Mouse (Mus musculus) MEL (cell line): Measurements from ENCODE around the gene Gm3336. TPM values are rescaled to one million over a fixed set of nuclear protein-coding genes. Genes with fewer than 3 reads are reported as not detected.

Experiments
- DNase-seq: peaks from one replicate; pipeline ENCODE4 v3.0.0; 2011; ENCODE audit warnings: low read depth, low spot score
- H3K27ac ChIP-seq: 2 replicates; pipeline ENCODE4 v1.5.1; 2012; ENCODE audit warnings: low read depth, mild to moderate bottlenecking, control low read depth, low read length, moderate library complexity; ENCODE audit not compliant: control insufficient read depth
- H3K27me3 ChIP-seq, 2 experiments: fragments of 150-350 bp in 1 of 2; sonication (generic) in 1 of 2; 2 replicates each; pipeline ENCODE4 v1.6.1; 2012; ENCODE audit warnings: low read length in 2 of 2, mild to moderate bottlenecking in 2 of 2, improper control_type of control experiment in 1 of 2, moderate library complexity in 1 of 2; ENCODE audit not compliant: insufficient read depth in 2 of 2, control insufficient read depth in 1 of 2
- H3K36me3 ChIP-seq, 2 experiments: 2 replicates each; pipeline ENCODE4 v1.6.1; 2012 to 2014; ENCODE audit warnings: low read length in 2 of 2, improper control_type of control experiment in 1 of 2, inconsistent platforms in 1 of 2, mild to moderate bottlenecking in 1 of 2; ENCODE audit not compliant: insufficient read depth in 2 of 2, control insufficient read depth in 1 of 2
- H3K4me1 ChIP-seq, 2 experiments: fragments of 150-350 bp in 1 of 2; sonication (generic) in 1 of 2; 2 replicates each; pipeline ENCODE4 v1.6.1; 2012; ENCODE audit warnings: low read length in 2 of 2, improper control_type of control experiment in 1 of 2, mild to moderate bottlenecking in 1 of 2; ENCODE audit not compliant: insufficient read depth in 2 of 2, control insufficient read depth in 1 of 2
- H3K4me3 ChIP-seq, 2 experiments: fragments of 150-350 bp in 1 of 2; sonication (generic) in 1 of 2; 2 replicates each; pipeline ENCODE4 v1.5.1; 2012; ENCODE audit warnings: low read depth in 2 of 2, low read length in 2 of 2, mild to moderate bottlenecking in 2 of 2, moderate library complexity in 2 of 2, control low read depth in 1 of 2, improper control_type of control experiment in 1 of 2; ENCODE audit not compliant: control insufficient read depth in 1 of 2, insufficient read depth in 1 of 2
- H3K79me2 ChIP-seq: 2 replicates; pipeline ENCODE4 v1.6.1; 2012; ENCODE audit warnings: mild to moderate bottlenecking, low read length, moderate library complexity; ENCODE audit not compliant: control insufficient read depth, poor library complexity, insufficient read depth
- H3K9ac ChIP-seq: 2 replicates; pipeline ENCODE4 v1.6.1; 2012; ENCODE audit warnings: low read depth, mild to moderate bottlenecking, control low read depth, low read length, moderate library complexity; ENCODE audit not compliant: control insufficient read depth, poor library complexity, severe bottlenecking
- H3K9me3 ChIP-seq: fragments of 150-350 bp; sonication (generic); replicated peaks from 2 replicates; pipeline ENCODE4 v1.6.1; 2012; ENCODE audit warnings: mild to moderate bottlenecking, low read length, improper control_type of control experiment, moderate library complexity; ENCODE audit not compliant: insufficient read depth
- CTCF ChIP-seq, 3 experiments: IDR thresholded peaks in 2 of 3; conservative IDR thresholded peaks in 1 of 3; 2 replicates each; pipeline ENCODE4 v1.5.1; 2011 to 2012; ENCODE audit warnings: low read length in 3 of 3, low read depth in 2 of 3, mild to moderate bottlenecking in 2 of 3, improper control_type of control experiment in 1 of 3, inconsistent platforms in 1 of 3, mixed read lengths in 1 of 3, moderate library complexity in 1 of 3; ENCODE audit not compliant: control insufficient read depth in 1 of 3, insufficient read depth in 1 of 3, poor library complexity in 1 of 3, severe bottlenecking in 1 of 3
- E2F4 ChIP-seq: IDR thresholded peaks from 2 replicates; pipeline ENCODE4 v1.6.1; 2011; ENCODE audit warnings: low read depth, low read length, improper control_type of control experiment, borderline replicate concordance
- ELF1 ChIP-seq: IDR thresholded peaks from 2 replicates; pipeline ENCODE4 v1.6.1; 2014; ENCODE audit warnings: low read depth, mild to moderate bottlenecking, inconsistent platforms, low read length, improper control_type of control experiment, moderate library complexity
- ETS1 ChIP-seq: IDR thresholded peaks from 2 replicates; pipeline ENCODE4 v1.6.1; 2012; ENCODE audit warnings: low read depth, mild to moderate bottlenecking, inconsistent platforms, low read length, improper control_type of control experiment, moderate library complexity
- HCFC1 ChIP-seq: IDR thresholded peaks from 2 replicates; pipeline ENCODE4 v1.6.1; 2012; ENCODE audit warnings: low read depth, mild to moderate bottlenecking, inconsistent platforms, low read length, improper control_type of control experiment, moderate library complexity
- KAT2A ChIP-seq: conservative IDR thresholded peaks from 2 replicates; pipeline ENCODE4 v1.6.1; 2012; ENCODE audit warnings: low read depth, low read length, improper control_type of control experiment, inconsistent platforms
- MAFK ChIP-seq: IDR thresholded peaks from 2 replicates; pipeline ENCODE4 v1.6.1; 2011; ENCODE audit warnings: low read depth, mild to moderate bottlenecking, low read length, improper control_type of control experiment, borderline replicate concordance
- MAX ChIP-seq: IDR thresholded peaks from 2 replicates; pipeline ENCODE4 v1.6.1; 2011; ENCODE audit warnings: low read length, improper control_type of control experiment
- MXI1 ChIP-seq: IDR thresholded peaks from 2 replicates; pipeline ENCODE4 v1.6.1; 2011; ENCODE audit warnings: mild to moderate bottlenecking, low read depth, low read length, improper control_type of control experiment
- MYC ChIP-seq: IDR thresholded peaks from 2 replicates; pipeline ENCODE4 v1.6.1; 2011; ENCODE audit warnings: low read depth, mild to moderate bottlenecking, low read length, improper control_type of control experiment, moderate library complexity
- NRF1 ChIP-seq: IDR thresholded peaks from 2 replicates; pipeline ENCODE4 v1.6.1; 2014; ENCODE audit warnings: low read depth, mild to moderate bottlenecking, inconsistent platforms, low read length, improper control_type of control experiment, moderate library complexity; ENCODE audit not compliant: poor library complexity, insufficient read depth, severe bottlenecking
- POLR2A ChIP-seq, 2 experiments: IDR thresholded peaks; 2 replicates each; pipeline ENCODE4 v1.6.1; 2011 to 2012; ENCODE audit warnings: low read length in 2 of 2, mild to moderate bottlenecking in 2 of 2, control low read depth in 1 of 2, improper control_type of control experiment in 1 of 2, low read depth in 1 of 2, moderate library complexity in 1 of 2; ENCODE audit not compliant: control insufficient read depth in 1 of 2, insufficient read depth in 1 of 2, poor library complexity in 1 of 2
- RAD21 ChIP-seq: IDR thresholded peaks from 2 replicates; pipeline ENCODE4 v1.6.1; 2011; ENCODE audit warnings: mild to moderate bottlenecking, low read depth, low read length, improper control_type of control experiment
- SIN3A ChIP-seq: IDR thresholded peaks from 2 replicates; pipeline ENCODE4 v1.6.1; 2012; ENCODE audit warnings: low read length, improper control_type of control experiment, inconsistent platforms
- TBP ChIP-seq: IDR thresholded peaks from 2 replicates; pipeline ENCODE4 v1.8.0; 2011; ENCODE audit warnings: low read depth, low read length, improper control_type of control experiment
- TCF12 ChIP-seq: IDR thresholded peaks from 2 replicates; pipeline ENCODE4 v1.6.1; 2014; ENCODE audit warnings: low read depth, mild to moderate bottlenecking, inconsistent platforms, low read length, improper control_type of control experiment, moderate library complexity
- USF1 ChIP-seq: IDR thresholded peaks from 2 replicates; pipeline ENCODE4 v1.6.1; 2014; ENCODE audit warnings: low read depth, mild to moderate bottlenecking, inconsistent platforms, low read length, improper control_type of control experiment, moderate library complexity
- ZMIZ1 ChIP-seq: IDR thresholded peaks from 2 replicates; pipeline ENCODE4 v1.6.1; 2012; ENCODE audit warnings: low read depth, mild to moderate bottlenecking, inconsistent platforms, low read length, improper control_type of control experiment, moderate library complexity
- ZNF384 ChIP-seq: IDR thresholded peaks from 2 replicates; pipeline ENCODE4 v1.6.1; 2012; ENCODE audit warnings: low read depth, mild to moderate bottlenecking, inconsistent platforms, low read length, improper control_type of control experiment
- polyA plus RNA-seq, 2 experiments: library from polyadenylated mRNA; stranded (reverse) in 1 of 2; unstranded in 1 of 2; fragments of >175 nt in 1 of 2; fragments of >200 nt in 1 of 2; gene quantifications; 2 replicates each; pipeline versions ENCODE4 v1.2.1 to v1.2.4; 2012; ENCODE audit warnings: low replicate concordance in 2 of 2, low read depth in 1 of 2; ENCODE audit not compliant: insufficient read length in 2 of 2, insufficient read depth in 1 of 2, missing spikeins in 1 of 2
- total RNA-seq: library from RNA; depleted of rRNA; stranded (reverse); fragments of 300-350 nt; gene quantifications from 2 replicates; pipeline ENCODE4 v1.2.3, GENCODE M21; 2012

Gene Gm3336
- total and polyA plus RNA-seq, 3 experiments = 0.19 to 0.72 TPM; not detected in 1

- H3K4me3 ChIP-seq = peak overlapping the region; percentile 61 to 76
- no peak for TF ChIP-seq KAT2A
- TF ChIP-seq USF1 = peak; percentile 82
- no peak for TF ChIP-seq RAD21
- TF ChIP-seq CTCF (IDR thresholded peaks at IDR 0.05 in 2 of 3, conservative IDR thresholded peaks at IDR 0.05 in 1 of 3; ENCODE audit: control insufficient read depth in 1 of 3, insufficient read depth in 1 of 3, low read depth in 2 of 3, low read length in 3 of 3, poor library complexity in 1 of 3, severe bottlenecking in 1 of 3) = no peak
- 0 out of 2 replicates have a peak, but pooled peaks have one; percentile 35 for TF ChIP-seq MYC
- TF ChIP-seq NRF1 = no peak
- 0 out of 4 replicates have a peak, but pooled peaks of 1 of the 2 experiments have one; percentile 14 for TF ChIP-seq POLR2A (IDR thresholded peaks at IDR 0.05; ENCODE audit: control insufficient read depth in 1 of 2, insufficient read depth in 1 of 2, low read depth in 1 of 2, low read length in 2 of 2, poor library complexity in 1 of 2)
- TF ChIP-seq ETS1 = no peak
- no peak for TF ChIP-seq E2F4
- no peak for TF ChIP-seq SIN3A
- no peak for TF ChIP-seq TCF12
- no peak for TF ChIP-seq ELF1
- no peak for TF ChIP-seq HCFC1
- TF ChIP-seq ZNF384 = no peak
- no peak for TF ChIP-seq MAFK
- TF ChIP-seq MAX = peak; percentile 24; the same call in 1 of the 2 replicates
- TF ChIP-seq TBP = no peak
- TF ChIP-seq ZMIZ1 = no peak
- peak; percentile 23; the same call in 1 of the 2 replicates for TF ChIP-seq MXI1
- TF ChIP-seq, all 39 proteins: peak for 5
- Histone ChIP-seq H3K27me3 (no peaks in the 10 kb centered on the region), H3K9ac (peak overlapping the region; percentile 62), H3K27ac (no peak overlapping the region), H3K9me3 (no peaks in the 10 kb centered on the region), H3K4me1 (peaks cover 3 to 26% of the 10 kb centered on the region in 2 experiments; a peak in 3 of 4 replicates), H3K36me3 (peaks cover 0 to 15% of the 10 kb centered on the region in 2 experiments; a peak in 2 of 4 replicates), H3K79me2 (peaks cover 6% of the 10 kb centered on the region)
- DNase-seq = peak; percentile 60
Measured at GRCm38 (mm10) chr8:70754871-70755660, 36.7 kb downstream of the Gm3336 start.
